Mouse (Mus musculus) CD8-positive naive resting alpha-beta T cell, adult 57 days (primary cell): ENCODE measurements around the gene Btbd11. TPM values are rescaled to one million over a fixed set of nuclear protein-coding genes. Genes with fewer than 3 reads are reported as not detected.

Experiments
- total RNA-seq: library from RNA; stranded (reverse); gene quantifications from one replicate; pipeline ENCODE4 v1.2.4, GENCODE M21; 2023

The Btbd11 gene
- total RNA-seq = 110 TPM

DNA sequence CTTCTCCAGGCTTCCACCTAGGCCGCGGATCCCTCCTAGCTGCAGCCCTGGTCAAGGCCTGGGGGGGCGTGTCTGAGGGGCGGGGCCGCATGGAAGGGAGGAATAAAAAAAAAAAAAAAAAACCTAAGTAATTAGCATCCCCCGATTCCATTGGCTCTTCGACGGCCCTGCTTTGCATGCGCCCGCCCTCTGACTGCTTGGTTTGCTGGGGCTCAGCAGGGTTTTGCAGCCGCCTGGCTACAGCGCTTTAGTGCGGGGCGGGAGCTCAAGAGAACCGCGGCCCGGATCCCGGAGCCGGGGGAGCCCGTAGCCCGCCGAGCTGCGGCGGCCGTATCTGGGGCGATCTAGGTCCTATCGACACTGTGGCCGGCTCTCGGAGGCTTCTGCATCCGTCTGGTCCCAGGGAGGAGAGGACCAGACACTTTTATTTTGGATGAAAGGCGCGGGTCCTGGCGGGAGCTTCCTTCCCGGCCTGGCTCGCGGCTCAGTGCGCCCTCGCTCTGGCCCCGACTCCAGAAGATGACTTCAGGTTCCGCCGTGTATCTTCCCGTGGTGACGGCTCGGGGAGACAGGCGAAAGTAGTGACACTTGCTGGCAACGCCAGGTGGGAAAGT is at the start of gene Btbd11:
Gene Btbd11, plus strand, starts transcription at position 210 of the 614 bp plus-strand sequence.

Other genes starting within 250 kb of the Btbd11 start
- 24.0 TPM for gene Cry1, start 201.8 kb upstream of the Btbd11 start, total RNA-seq